36 mouse cellular contexts compared by ENCODE assay signal in genomic region chr16:34672822-34673221, GRCm38 (mm10). TPM values are rescaled to one million over a fixed set of nuclear protein-coding genes. Genes with fewer than 3 reads are reported as not detected.
A peak's percentile ranks its signal among the peaks of the same experiment; 100 is the strongest.
DNase-seq lines count a peak whose midpoint lies in the region; ATAC-seq lines count a peak whose summit lies in the region.
"Had no signal": no experiment of that assay in that cellular context is flagged by ENCODE, and none has a peak within 500 bp of the region (broad histone marks: within the 10 kb centered on the region; RNA-seq: fewer than 3 reads in every experiment).

No protein-coding gene starts in this region.

- H3K4me2 ChIP-seq in hindbrain, embryonic 11.5 days (replicated peaks; ENCODE audit: low read depth, low read length), result no peak overlapping the region
- H3K4me2 ChIP-seq: forebrain, embryonic 15.5 days; limb, embryonic 13.5 days; liver, embryonic 13.5 days; neural tube, embryonic 13.5 days; stomach, embryonic 15.5 days had no signal

- WGBS in hindbrain, embryonic 11.5 days, result 67% methylated on average over 3 of the region's 3 CpGs

- DNase-seq in adrenal gland, adult 2 months, result peak; percentile 56
- no peak for DNase-seq in adrenal gland, postnatal 4 days (ENCODE audit: low spot score in 2 of 2)
- DNase-seq in urinary bladder, adult 18-20 months (ENCODE audit: low spot score in 2 of 2), result peak; percentile 26 to 49
- no peak for DNase-seq in urinary bladder, postnatal 10 days (ENCODE audit: low spot score)
- peak; percentile 28 for DNase-seq in Muller cell, postnatal 12 days (ENCODE audit: inconsistent ontology term)
- DNase-seq in spleen, postnatal 10 days (ENCODE audit: low spot score in 2 of 2), result no peak
- no peak for DNase-seq in hindbrain, embryonic 11.5 days (ENCODE audit: low spot score)
- DNase-seq: B cell, adult 2 months; cerebellum, adult 11 months; cerebellum, adult 9-11 months; kidney, adult 9 months; kidney, postnatal 25 days; layer of hippocampus, postnatal 36 days; liver, embryonic 13.5 days; retina, postnatal 1 day; right cerebral cortex, postnatal 25 days; thymus, adult 2 months; thymus, postnatal 4 days had no signal

- H3K9me3 ChIP-seq in hindbrain, embryonic 11.5 days (ENCODE audit: control insufficient read depth, low read length), result no peaks in the 10 kb centered on the region
- H3K9me3 ChIP-seq: embryonic facial prominence, embryonic 10.5 days; forebrain, embryonic 15.5 days; heart, embryonic 10.5 days; liver, embryonic 13.5 days; midbrain, embryonic 10.5 days; neural tube, embryonic 13.5 days; stomach, embryonic 15.5 days had no signal

- no peaks in the 10 kb centered on the region for H3K4me1 ChIP-seq in hindbrain, embryonic 11.5 days (replicated peaks; ENCODE audit: control insufficient read depth, insufficient read depth, low read length)
- H3K4me1 ChIP-seq: liver, embryonic 13.5 days; stomach, embryonic 15.5 days had no signal

- H3K9ac ChIP-seq in hindbrain, embryonic 11.5 days (ENCODE audit: low read depth, low read length), result no peak overlapping the region
- H3K9ac ChIP-seq: forebrain, embryonic 15.5 days; limb, embryonic 13.5 days; liver, embryonic 13.5 days; neural tube, embryonic 13.5 days; stomach, embryonic 15.5 days had no signal

- no peaks in the 10 kb centered on the region for H3K27me3 ChIP-seq in hindbrain, embryonic 11.5 days (ENCODE audit: control insufficient read depth, insufficient read depth, low read length)
- H3K27me3 ChIP-seq: stomach, embryonic 15.5 days had no signal

- no peak overlapping the region for H3K4me3 ChIP-seq in hindbrain, embryonic 11.5 days (ENCODE audit: low read depth, low read length)
- H3K4me3 ChIP-seq: embryonic facial prominence, embryonic 10.5 days; forebrain, embryonic 15.5 days; heart, embryonic 10.5 days; layer of hippocampus, adult 2 months; limb, embryonic 13.5 days; liver, embryonic 13.5 days; midbrain, embryonic 10.5 days; myocyte; neural tube, embryonic 13.5 days; stomach, embryonic 15.5 days had no signal

- ATAC-seq in megakaryocyte, adult 5-6 weeks (ENCODE audit: poor library complexity, severe bottlenecking), result 0 out of 2 replicates have a peak, but pooled peaks have one; percentile 3
- ATAC-seq in hindbrain, embryonic 11.5 days (ENCODE audit: low FRiP score), result no peak
- ATAC-seq: forebrain, embryonic 15.5 days; hindbrain, embryonic 16.5 days; intestine, embryonic 16.5 days; midbrain, embryonic 16.5 days had no signal

- H3K27ac ChIP-seq in hindbrain, embryonic 11.5 days (ENCODE audit: low read depth, low read length), result no peak overlapping the region
- H3K27ac ChIP-seq: embryonic facial prominence, embryonic 10.5 days; forebrain, embryonic 15.5 days; heart, embryonic 10.5 days; layer of hippocampus, adult 2 months; limb, embryonic 13.5 days; liver, embryonic 13.5 days; midbrain, embryonic 10.5 days; neural tube, embryonic 13.5 days; stomach, embryonic 15.5 days had no signal

- no peaks in the 10 kb centered on the region for H3K36me3 ChIP-seq in hindbrain, embryonic 11.5 days (ENCODE audit: control insufficient read depth, insufficient read depth, low read length)
- H3K36me3 ChIP-seq: embryonic facial prominence, embryonic 10.5 days; forebrain, embryonic 15.5 days; heart, embryonic 10.5 days; limb, embryonic 13.5 days; liver, embryonic 13.5 days; midbrain, embryonic 10.5 days; neural tube, embryonic 13.5 days; stomach, embryonic 15.5 days had no signal

RNA-seq across cellular contexts. Expression of gene Ccdc14, which starts 17.6 kb away (rescaled TPM):
- 1 to 10 TPM; 1.4 to 3.0 TPM for total RNA-seq in adrenal gland, adult 2 months (2021)
- polyA plus RNA-seq in adrenal gland, adult 2 months (2012; rRNA removed), result 0.49 and 0.52 TPM in 2 replicates
- 1 to 10 TPM; 8.3 to 9.6 TPM for total RNA-seq in adrenal gland, postnatal 4 days (2021)
- 4.8 and 5.1 TPM in 2 replicates for total RNA-seq in megakaryocyte, adult 5-6 weeks (2015)
- total RNA-seq in megakaryocyte, adult 5-6 weeks (2017), result 6.5 and 7.7 TPM in 2 replicates
- 11.3 and 11.4 TPM in 2 replicates for polyA plus RNA-seq in hindbrain, embryonic 11.5 days (2014; fragmentation: Nextera tagmentation; extraction: Ambion mirVana)

RNA-seq across cellular contexts. Expression of gene Ropn1, which starts 23.1 kb away (rescaled TPM):
- not detected for total RNA-seq in adrenal gland, adult 2 months (2021)
- not detected in 2 replicates for polyA plus RNA-seq in adrenal gland, adult 2 months (2012; rRNA removed)
- not detected for total RNA-seq in adrenal gland, postnatal 4 days (2021)
- total RNA-seq in megakaryocyte, adult 5-6 weeks (2015), result not detected in 2 replicates
- not detected in 2 replicates for total RNA-seq in megakaryocyte, adult 5-6 weeks (2017)
- polyA plus RNA-seq in hindbrain, embryonic 11.5 days (2014; fragmentation: Nextera tagmentation; extraction: Ambion mirVana), result not detected in 2 replicates
- total RNA-seq: gastrocnemius, adult 8-10 months; hematopoietic stem cell, adult 5-6 weeks; layer of hippocampus, adult 2 months; layer of hippocampus, postnatal 36 days; MEL had no signal
- polyA plus RNA-seq: embryonic facial prominence, embryonic 10.5 days; forebrain, embryonic 15.5 days; hindbrain, embryonic 16.5 days; intestine, embryonic 16.5 days; limb, embryonic 13.5 days; liver, embryonic 13.5 days; lung, embryonic 16.5 days; midbrain, embryonic 10.5 days; midbrain, embryonic 16.5 days; myocyte; neural tube, embryonic 13.5 days; spleen, adult 2 months; stomach, embryonic 15.5 days; thymus, adult 2 months had no signal

Comparison
In these comparisons a context has a peak if more than half of its experiments do, and no peak if none do; other contexts are left out.
1. DNase-seq: peak in adrenal gland, adult 2 months (single experiment), urinary bladder, adult 18-20 months (2 of 2) and Muller cell, postnatal 12 days (single experiment); none in adrenal gland, postnatal 4 days (0 of 2), urinary bladder, postnatal 10 days (single experiment), spleen, postnatal 10 days (0 of 2) and hindbrain, embryonic 11.5 days (single experiment).